Mouse (Mus musculus) ES-Bruce4 (cell line): Measurements from ENCODE around the gene Nhsl1.

Experiments
- CTCF ChIP-seq: IDR thresholded peaks from one replicate; pipeline ENCODE4 v1.8.1; 2011; ENCODE audit warnings: low read depth, low read length
- EP300 ChIP-seq: IDR thresholded peaks from 2 replicates; pipeline ENCODE4 v1.6.1; 2011; ENCODE audit warnings: low read depth, low read length; ENCODE audit not compliant: insufficient read depth

- TF ChIP-seq CTCF, result no peak
- TF ChIP-seq EP300, result no peak
Measured at GRCm38 (mm10) chr10:18394270-18394669, 75.5 kb downstream of the Nhsl1 start.
